Mouse (Mus musculus): ENCODE measurements around the gene Gpr183. TPM values are rescaled to one million over a fixed set of nuclear protein-coding genes. Genes with fewer than 3 reads are reported as not detected.

Gpr183 gene
- total RNA-seq, 2 experiments from 2014 or later: 0.71 to 0.83 TPM

GRCm38 (mm10) chr14:121989331-121989730 is 24.3 kb upstream of the Gpr183 start:
- no peak for DNase-seq (ENCODE audit: low spot score in 2 of 2)

GRCm38 (mm10) chr14:121987691-121988090 is 22.7 kb upstream of the Gpr183 start:
- DNase-seq (ENCODE audit: low spot score in 2 of 2): no peak

- no peak for DNase-seq (ENCODE audit: low spot score in 2 of 2)
These were observed 22.3 kb upstream of the Gpr183 start for GRCm38 (mm10) chr14:121987287-121987686.

GRCm38 (mm10) chr14:121986028-121986427 is 21.0 kb upstream of the Gpr183 start:
- no peak for DNase-seq (ENCODE audit: low spot score in 2 of 2)

GRCm38 (mm10) chr14:121985477-121985876 is 20.5 kb upstream of the Gpr183 start:
- DNase-seq (ENCODE audit: low spot score in 2 of 2): no peak

GRCm38 (mm10) chr14:121983009-121983933 is 18.3 kb upstream of the Gpr183 start:
- no peak for DNase-seq (ENCODE audit: low spot score in 2 of 2)

GRCm38 (mm10) chr14:121981531-121981930 is 16.5 kb upstream of the Gpr183 start:
- no peak for DNase-seq (ENCODE audit: low spot score in 2 of 2)

GRCm38 (mm10) chr14:121973114-121973513 is 8.1 kb upstream of the Gpr183 start:
- DNase-seq (ENCODE audit: low spot score in 2 of 2): no peak

- DNase-seq (ENCODE audit: low spot score in 2 of 2): no peak
These were observed 5.4 kb upstream of the Gpr183 start for GRCm38 (mm10) chr14:121970402-121970801.

GRCm38 (mm10) chr14:121967095-121967494 is 2.1 kb upstream of the Gpr183 start:
- DNase-seq (ENCODE audit: low spot score in 2 of 2): no peak

GRCm38 (mm10) chr14:121965461-121965860 is 466 bp upstream of the Gpr183 start:
- no peak for DNase-seq (ENCODE audit: low spot score in 2 of 2)

- DNase-seq (ENCODE audit: low spot score in 2 of 2): no peak
These were observed 1.1 kb downstream of the Gpr183 start for GRCm38 (mm10) chr14:121963942-121964335.

- DNase-seq (ENCODE audit: low spot score in 2 of 2): no peak
These were observed 1.6 kb downstream of the Gpr183 start for GRCm38 (mm10) chr14:121963251-121963941.

GRCm38 (mm10) chr14:121962128-121962890 is 2.7 kb downstream of the Gpr183 start:
- no peak for DNase-seq (ENCODE audit: low spot score in 2 of 2)

GRCm38 (mm10) chr14:121961496-121962127 is 3.4 kb downstream of the Gpr183 start:
- DNase-seq (ENCODE audit: low spot score in 2 of 2): no peak

- no peak for DNase-seq (ENCODE audit: low spot score in 2 of 2)
These were observed 4.0 kb downstream of the Gpr183 start for GRCm38 (mm10) chr14:121960997-121961396.

GRCm38 (mm10) chr14:121960531-121960930 is 4.5 kb downstream of the Gpr183 start:
- DNase-seq (ENCODE audit: low spot score in 2 of 2): no peak

- DNase-seq (ENCODE audit: low spot score in 2 of 2): no peak
These were observed 5.0 kb downstream of the Gpr183 start for GRCm38 (mm10) chr14:121960031-121960430.

GRCm38 (mm10) chr14:121959538-121959980 is 5.4 kb downstream of the Gpr183 start:
- DNase-seq (ENCODE audit: low spot score in 2 of 2): no peak

- no peak for DNase-seq (ENCODE audit: low spot score in 2 of 2)
These were observed 6.1 kb downstream of the Gpr183 start for GRCm38 (mm10) chr14:121958751-121959537.
